Mouse (Mus musculus) layer of hippocampus, adult 9-10 months (tissue): ENCODE measurements around the gene Pcnt.

Experiments
- DNase-seq: peaks from one replicate; pipeline ENCODE4 v3.0.0; 2022; ENCODE audit warnings: low spot score

Pcnt gene

GRCm38 (mm10) chr10:76442178-76443088, at the start of gene Pcnt:
Gene Pcnt (minus strand): TSS chr10:76442786.
- peak; percentile 94 for DNase-seq

GRCm38 (mm10) chr10:76489205-76489604, 46.6 kb upstream of the Pcnt start:
- no peak for DNase-seq

- DNase-seq = no peak
Measured at GRCm38 (mm10) chr10:76488265-76488664, 45.7 kb upstream of the Pcnt start.

GRCm38 (mm10) chr10:76486302-76486701, 43.7 kb upstream of the Pcnt start:
- DNase-seq = no peak

GRCm38 (mm10) chr10:76481480-76481879, 38.9 kb upstream of the Pcnt start:
- DNase-seq = no peak

- DNase-seq = no peak
Measured at GRCm38 (mm10) chr10:76480851-76481250, 38.3 kb upstream of the Pcnt start.

GRCm38 (mm10) chr10:76473759-76474158, 31.2 kb upstream of the Pcnt start:
- no peak for DNase-seq

GRCm38 (mm10) chr10:76468203-76469162, 25.9 kb upstream of the Pcnt start, which contains the start of the genes Mcm3ap and Ybey:
Gene Mcm3ap (plus strand): TSS chr10:76468927.
Gene Ybey (minus strand): TSS chr10:76469114.
- DNase-seq = peak; percentile 75

GRCm38 (mm10) chr10:76462721-76463120, 20.1 kb upstream of the Pcnt start:
- no peak for DNase-seq

- DNase-seq = no peak
Measured at GRCm38 (mm10) chr10:76462312-76462711, 19.7 kb upstream of the Pcnt start.

- DNase-seq = no peak
Measured at GRCm38 (mm10) chr10:76461255-76461654, 18.7 kb upstream of the Pcnt start.

- DNase-seq = no peak
Measured at GRCm38 (mm10) chr10:76455289-76455688, 12.7 kb upstream of the Pcnt start.

- DNase-seq = no peak
Measured at GRCm38 (mm10) chr10:76448851-76449250, 6.3 kb upstream of the Pcnt start, which contains the start of gene 2610028H24Rik. Gene 2610028H24Rik (plus strand): TSS chr10:76449081.

- DNase-seq = no peak
Measured at GRCm38 (mm10) chr10:76447406-76448229, 5.0 kb upstream of the Pcnt start.

GRCm38 (mm10) chr10:76445996-76446681, 3.6 kb upstream of the Pcnt start:
- DNase-seq = no peak

GRCm38 (mm10) chr10:76440281-76440680, 2.3 kb downstream of the Pcnt start, which contains the start of gene AC141477.1:
Gene AC141477.1 (minus strand): TSS chr10:76440444.
- DNase-seq = no peak

- DNase-seq = no peak
Measured at GRCm38 (mm10) chr10:76439107-76439890, 3.3 kb downstream of the Pcnt start.

- DNase-seq = no peak
Measured at GRCm38 (mm10) chr10:76433925-76434324, 8.7 kb downstream of the Pcnt start.

GRCm38 (mm10) chr10:76425674-76426073, 16.9 kb downstream of the Pcnt start:
- no peak for DNase-seq

GRCm38 (mm10) chr10:76416811-76417210, 25.8 kb downstream of the Pcnt start:
- no peak for DNase-seq
